Mouse (Mus musculus): Measurements from ENCODE around the gene Zfp239. TPM values are rescaled to one million over a fixed set of nuclear protein-coding genes. Genes with fewer than 3 reads are reported as not detected.
A peak's percentile ranks its signal among the peaks of the same experiment; 100 is the strongest.

Gene Zfp239
- polyA plus RNA-seq, 1 experiment: 19.8 TPM

GRCm38 (mm10) chr6:117905260-117905930 is 43.5 kb downstream of the Zfp239 start:
- Histone ChIP-seq H3K4me1 (ENCODE audit: control insufficient read depth, insufficient read depth, low read length) (no peaks in the 10 kb centered on the region; the same call in 1 of the 2 replicates), H3K4me3 (replicated peaks; ENCODE audit: insufficient read depth, low read depth, low read length) (no peak overlapping the region), H3K27me3 (ENCODE audit: control insufficient read depth, insufficient read depth, low read length) (no peaks in the 10 kb centered on the region), H3K27ac (ENCODE audit: insufficient read depth, low read length) (0 out of 2 replicates have a peak overlapping the region, but pooled peaks have one; percentile 23)
- 16% methylated on average over 4 of the region's 4 CpGs for WGBS
- no peak for DNase-seq
- no peak for TF ChIP-seq POLR2A (IDR thresholded peaks at IDR 0.05; ENCODE audit: borderline replicate concordance, insufficient read depth, low read length)
- TF ChIP-seq CTCF (IDR thresholded peaks at IDR 0.05; ENCODE audit: borderline replicate concordance, insufficient read depth, low read depth, low read length): no peak

GRCm38 (mm10) chr6:117906015-117906531 is 44.2 kb downstream of the Zfp239 start:
- TF ChIP-seq POLR2A (IDR thresholded peaks at IDR 0.05; ENCODE audit: borderline replicate concordance, insufficient read depth, low read length) (no peak), CTCF (IDR thresholded peaks at IDR 0.05; ENCODE audit: borderline replicate concordance, insufficient read depth, low read depth, low read length) (no peak)
- no peaks in the 10 kb centered on the region for H3K27me3 ChIP-seq (ENCODE audit: control insufficient read depth, insufficient read depth, low read length)
- no peak for DNase-seq
- peak overlapping the region; percentile 93 for H3K4me3 ChIP-seq (replicated peaks; ENCODE audit: insufficient read depth, low read depth, low read length)
- under 1% methylated on average over 25 of the region's 25 CpGs for WGBS
- peak overlapping the region; percentile 76 for H3K27ac ChIP-seq (ENCODE audit: insufficient read depth, low read length)
- H3K4me1 ChIP-seq (ENCODE audit: control insufficient read depth, insufficient read depth, low read length): no peaks in the 10 kb centered on the region; the same call in 1 of the 2 replicates

- no peak overlapping the region; the same call in 1 of the 2 replicates for H3K27ac ChIP-seq (ENCODE audit: insufficient read depth, low read length)
- no peaks in the 10 kb centered on the region for H3K27me3 ChIP-seq (ENCODE audit: control insufficient read depth, insufficient read depth, low read length)
- TF ChIP-seq CTCF (IDR thresholded peaks at IDR 0.05; ENCODE audit: borderline replicate concordance, insufficient read depth, low read depth, low read length) (no peak), POLR2A (IDR thresholded peaks at IDR 0.05; ENCODE audit: borderline replicate concordance, insufficient read depth, low read length) (peak; percentile 88)
- under 1% methylated on average over 66 of the region's 68 CpGs for WGBS
- peak; percentile 96 to 98 for DNase-seq
- no peaks in the 10 kb centered on the region; the same call in 1 of the 2 replicates for H3K4me1 ChIP-seq (ENCODE audit: control insufficient read depth, insufficient read depth, low read length)
- peak overlapping the region; percentile 70 for H3K4me3 ChIP-seq (replicated peaks; ENCODE audit: insufficient read depth, low read depth, low read length)
Measured at GRCm38 (mm10) chr6:117906590-117907271, 44.8 kb downstream of the Zfp239 start.

GRCm38 (mm10) chr6:117907301-117907978 is 45.5 kb downstream of the Zfp239 start:
- 1% methylated on average over 76 of the region's 77 CpGs for whole genome bisulfite sequencing
- H3K4me3 ChIP-seq (replicated peaks; ENCODE audit: insufficient read depth, low read depth, low read length): peak overlapping the region; percentile 70
- no peak for TF ChIP-seq CTCF (IDR thresholded peaks at IDR 0.05; ENCODE audit: borderline replicate concordance, insufficient read depth, low read depth, low read length)
- no peak for TF ChIP-seq POLR2A (IDR thresholded peaks at IDR 0.05; ENCODE audit: borderline replicate concordance, insufficient read depth, low read length)
- no peaks in the 10 kb centered on the region for H3K27me3 ChIP-seq (ENCODE audit: control insufficient read depth, insufficient read depth, low read length)
- no peaks in the 10 kb centered on the region; the same call in 1 of the 2 replicates for H3K4me1 ChIP-seq (ENCODE audit: control insufficient read depth, insufficient read depth, low read length)
- H3K27ac ChIP-seq (ENCODE audit: insufficient read depth, low read length): no peak overlapping the region; the same call in 1 of the 2 replicates
- peak; percentile 52 to 60 for DNase-seq

GRCm38 (mm10) chr6:117907979-117908355 is 46.1 kb downstream of the Zfp239 start:
- no peak for DNase-seq
- Histone ChIP-seq H3K27ac (ENCODE audit: insufficient read depth, low read length) (no peak overlapping the region), H3K4me3 (replicated peaks; ENCODE audit: insufficient read depth, low read depth, low read length) (peak overlapping the region; percentile 70), H3K4me1 (ENCODE audit: control insufficient read depth, insufficient read depth, low read length) (no peaks in the 10 kb centered on the region; the same call in 1 of the 2 replicates), H3K27me3 (ENCODE audit: control insufficient read depth, insufficient read depth, low read length) (no peaks in the 10 kb centered on the region)
- WGBS: under 1% methylated on average over 26 of the region's 26 CpGs
- TF ChIP-seq CTCF (IDR thresholded peaks at IDR 0.05; ENCODE audit: borderline replicate concordance, insufficient read depth, low read depth, low read length) (no peak), POLR2A (IDR thresholded peaks at IDR 0.05; ENCODE audit: borderline replicate concordance, insufficient read depth, low read length) (no peak)

GRCm38 (mm10) chr6:117908424-117908900 is 46.6 kb downstream of the Zfp239 start:
- no peak for DNase-seq
- Histone ChIP-seq H3K27me3 (ENCODE audit: control insufficient read depth, insufficient read depth, low read length) (no peaks in the 10 kb centered on the region), H3K4me1 (ENCODE audit: control insufficient read depth, insufficient read depth, low read length) (no peaks in the 10 kb centered on the region; the same call in 1 of the 2 replicates), H3K4me3 (replicated peaks; ENCODE audit: insufficient read depth, low read depth, low read length) (peak overlapping the region; percentile 70), H3K27ac (ENCODE audit: insufficient read depth, low read length) (no peak overlapping the region)
- WGBS: 4% methylated on average over 14 of the region's 14 CpGs
- no peak for TF ChIP-seq CTCF (IDR thresholded peaks at IDR 0.05; ENCODE audit: borderline replicate concordance, insufficient read depth, low read depth, low read length)
- no peak for TF ChIP-seq POLR2A (IDR thresholded peaks at IDR 0.05; ENCODE audit: borderline replicate concordance, insufficient read depth, low read length)

- no peak for DNase-seq
- TF ChIP-seq CTCF (IDR thresholded peaks at IDR 0.05; ENCODE audit: borderline replicate concordance, insufficient read depth, low read depth, low read length) (no peak), POLR2A (IDR thresholded peaks at IDR 0.05; ENCODE audit: borderline replicate concordance, insufficient read depth, low read length) (no peak)
- Histone ChIP-seq H3K4me1 (ENCODE audit: control insufficient read depth, insufficient read depth, low read length) (no peaks in the 10 kb centered on the region; the same call in 1 of the 2 replicates), H3K27ac (ENCODE audit: insufficient read depth, low read length) (no peak overlapping the region), H3K27me3 (ENCODE audit: control insufficient read depth, insufficient read depth, low read length) (no peaks in the 10 kb centered on the region), H3K4me3 (replicated peaks; ENCODE audit: insufficient read depth, low read depth, low read length) (no peak overlapping the region)
- 79% methylated on average over 6 of the region's 6 CpGs for WGBS
Measured at GRCm38 (mm10) chr6:117910120-117910661, 48.3 kb downstream of the Zfp239 start.

Measured in cerebellum, adult 2 months (tissue).